Mouse (Mus musculus): ENCODE measurements at regions not wholly inside any gene's neighbourhood (a gene's known extent, or its start where the extent isn't known, plus 50 kb on each side); places are given as distances from the start of the nearest gene placed in this dataset.

- DNase-seq (ENCODE audit: low spot score in 2 of 2) = no peak
These were observed 287.0 kb downstream of the Tns3 start for GRCm38 (mm10) chr11:8377301-8377700.

GRCm38 (mm10) chr11:8365545-8365944 is 298.8 kb downstream of the Tns3 start:
- no peak for DNase-seq (ENCODE audit: low spot score in 2 of 2)

- DNase-seq (ENCODE audit: low spot score in 2 of 2) = no peak
These were observed 299.5 kb downstream of the Tns3 start for GRCm38 (mm10) chr11:8364703-8365433.

DNA sequence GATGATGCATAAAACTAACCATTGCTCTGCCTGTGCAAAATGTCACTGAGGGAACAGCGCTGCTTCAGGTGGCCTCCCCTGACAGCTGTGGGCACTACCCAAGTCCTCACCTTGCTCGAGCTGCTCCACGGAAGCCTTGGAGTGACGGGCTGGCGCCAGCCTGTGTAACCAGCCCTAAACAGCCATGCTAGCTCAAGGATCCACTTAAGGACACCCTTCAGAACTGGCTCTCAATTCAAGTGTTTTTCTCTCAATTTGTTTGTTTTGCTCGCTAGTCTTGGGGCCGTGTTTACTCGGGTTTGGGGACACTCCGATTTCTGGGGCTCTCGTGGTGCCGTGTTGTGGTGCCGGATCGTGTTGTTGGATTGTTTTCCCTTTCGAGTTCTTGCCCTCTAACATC is 319.4 kb downstream of the Tns3 start:
- DNase-seq (ENCODE audit: low spot score in 2 of 2) = no peak

DNA sequence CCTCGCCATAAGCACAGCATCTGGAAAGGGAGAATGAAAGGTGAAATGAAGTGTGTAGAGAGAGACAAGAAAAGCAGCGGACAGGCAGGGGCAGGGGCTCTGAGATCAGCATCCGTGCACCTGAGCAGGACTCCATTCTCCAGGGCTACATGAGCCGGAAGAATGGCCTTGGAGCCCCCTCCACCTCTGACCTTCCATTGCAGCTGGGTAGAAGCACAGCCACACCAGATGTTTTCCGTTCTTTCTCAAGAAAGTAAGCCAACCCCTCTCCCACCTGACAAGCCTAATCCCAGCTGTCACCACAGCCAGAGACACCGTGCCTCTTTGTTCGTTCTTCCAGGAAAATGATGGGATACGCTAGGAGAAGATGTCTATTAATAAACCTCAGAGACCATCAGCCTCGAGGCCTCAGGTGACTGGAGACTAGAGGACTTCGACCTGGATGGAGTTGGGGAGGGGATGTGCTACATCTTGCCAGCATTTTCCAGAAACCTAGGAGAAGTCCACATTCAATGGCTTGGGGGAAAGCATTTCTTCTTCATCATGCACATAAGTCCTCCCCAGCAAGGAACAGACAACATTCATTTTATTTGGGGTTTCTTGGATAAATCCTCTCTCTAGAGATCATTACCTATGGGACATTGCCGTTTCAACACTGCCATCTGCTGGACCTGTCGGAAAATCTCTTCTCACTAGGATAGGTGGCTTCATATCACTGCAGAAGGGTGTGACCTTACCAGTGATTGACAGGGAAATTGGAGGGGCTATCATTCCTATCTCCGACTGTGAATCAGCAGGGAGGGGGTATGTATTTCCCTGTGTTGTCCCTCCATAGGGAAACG is 361.8 kb downstream of the Tns3 start:
- peak; percentile 61 to 78 for DNase-seq (ENCODE audit: low spot score in 2 of 2)

DNA sequence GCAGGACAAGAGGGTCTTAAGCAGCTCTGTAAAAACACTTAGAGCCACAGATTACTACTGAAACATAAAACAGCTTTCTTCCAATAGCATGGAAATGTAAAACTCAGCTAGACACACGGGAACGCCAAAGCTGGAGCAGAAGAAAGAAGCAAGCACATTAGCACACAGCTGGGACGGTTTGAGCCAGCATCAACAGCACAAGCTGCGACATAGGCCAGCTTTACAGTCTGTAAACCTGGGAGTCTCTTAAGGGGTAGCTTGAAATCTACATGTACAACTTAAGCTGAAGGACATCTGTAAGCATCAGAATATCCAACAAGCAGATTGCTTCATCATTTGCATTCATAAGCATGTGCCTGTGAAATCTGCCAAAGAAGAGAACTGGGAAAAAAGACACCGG is 366.9 kb downstream of the Tns3 start:
- DNase-seq (ENCODE audit: low spot score in 2 of 2) = peak in 1 of 2 experiments; percentile 20

DNA sequence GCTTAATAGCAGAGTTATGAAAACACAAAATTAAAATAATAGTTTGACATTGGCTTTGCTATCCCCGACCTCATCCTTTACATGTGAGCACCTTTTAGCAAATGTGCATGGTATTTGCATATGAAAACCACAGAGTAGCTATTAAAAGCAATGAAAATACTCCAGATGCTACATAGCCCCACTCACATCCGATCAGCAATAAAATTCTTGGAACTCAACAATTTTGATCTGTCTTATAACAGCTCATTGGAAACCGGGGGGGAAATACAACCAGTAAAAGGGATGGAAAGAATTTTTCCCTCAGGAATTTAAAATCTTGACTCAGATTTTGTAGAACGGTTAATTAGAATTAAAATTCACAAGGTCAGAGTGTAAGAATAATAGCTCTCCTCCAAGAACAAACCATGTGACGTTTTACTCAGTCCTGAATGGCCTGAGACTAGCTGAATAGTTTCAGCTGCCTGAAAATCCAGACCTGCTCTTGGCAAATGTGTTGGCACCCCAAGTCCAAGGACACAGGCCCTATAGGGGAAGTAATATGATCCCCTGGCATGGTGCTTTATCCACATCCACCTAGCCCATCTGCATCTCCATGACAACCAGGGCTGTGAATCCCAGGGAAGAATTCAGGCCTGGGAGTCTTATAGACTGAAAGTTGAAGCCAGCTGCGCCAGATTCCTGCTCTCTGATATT is 370.9 kb downstream of the Tns3 start:
- no peak for DNase-seq (ENCODE audit: low spot score in 2 of 2)

DNA sequence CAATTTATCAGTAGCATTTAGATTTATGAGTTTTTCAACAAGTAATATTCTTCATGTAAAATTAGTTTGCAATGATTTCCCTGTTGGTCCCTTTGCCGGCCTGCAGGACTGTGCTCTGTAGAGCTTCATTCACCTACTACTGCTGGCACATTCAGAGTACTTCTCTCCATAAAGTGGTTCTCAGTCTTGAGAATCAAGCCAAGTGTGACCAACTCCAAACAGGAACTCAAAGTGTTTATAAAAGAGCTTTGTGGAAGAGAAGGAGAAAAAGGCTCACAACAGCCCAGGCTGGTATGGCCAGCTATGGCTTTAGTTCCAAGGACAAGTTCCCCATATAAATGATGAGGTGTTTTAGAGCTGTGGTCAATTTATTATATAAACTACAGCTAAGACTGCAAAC is 379.1 kb downstream of the Tns3 start:
- DNase-seq (ENCODE audit: low spot score in 2 of 2) = no peak

DNA sequence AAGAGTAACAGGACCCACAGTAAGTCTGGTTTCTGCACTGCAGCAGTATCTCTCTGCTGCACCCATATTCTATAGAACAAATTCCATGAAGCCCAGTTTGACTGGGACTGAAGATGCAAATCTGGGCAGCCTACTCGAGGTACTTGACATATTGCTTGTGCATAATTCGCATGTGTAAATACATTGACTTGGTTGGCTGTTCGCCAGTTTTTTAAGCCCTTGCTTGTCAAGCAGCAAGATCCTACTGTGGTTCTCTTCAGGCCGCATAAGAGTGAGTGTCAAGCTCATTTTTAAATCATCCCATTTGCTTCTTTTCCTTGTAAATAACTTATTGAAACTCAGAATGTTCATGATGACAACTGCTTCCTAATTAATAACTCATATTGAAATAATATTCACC is 389.1 kb downstream of the Tns3 start:
- no peak for DNase-seq (ENCODE audit: low spot score in 2 of 2)

GRCm38 (mm10) chr11:8269171-8269570 is 395.2 kb downstream of the Tns3 start:
- no peak for DNase-seq (ENCODE audit: low spot score in 2 of 2)

DNA sequence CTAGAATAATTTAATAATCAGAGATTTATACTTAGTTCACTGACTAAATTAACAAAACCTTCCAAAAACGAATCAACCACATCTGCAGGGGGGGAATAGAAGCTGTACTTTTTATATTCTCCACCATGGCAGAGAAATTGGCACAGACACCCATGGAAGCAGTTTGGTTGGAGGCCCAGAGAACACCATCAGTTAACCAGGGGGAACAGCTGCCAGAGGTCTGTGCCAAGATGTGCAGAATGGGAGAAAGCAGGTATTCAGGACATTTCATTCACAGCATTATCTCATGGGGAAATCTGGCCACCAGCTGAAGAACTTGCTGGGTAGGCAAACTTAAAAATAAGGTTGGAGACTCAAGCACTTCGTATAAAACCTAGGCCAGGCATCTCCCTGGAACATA is 410.3 kb downstream of the Tns3 start:
- DNase-seq (ENCODE audit: low spot score in 2 of 2) = peak; percentile 59 to 60

DNA sequence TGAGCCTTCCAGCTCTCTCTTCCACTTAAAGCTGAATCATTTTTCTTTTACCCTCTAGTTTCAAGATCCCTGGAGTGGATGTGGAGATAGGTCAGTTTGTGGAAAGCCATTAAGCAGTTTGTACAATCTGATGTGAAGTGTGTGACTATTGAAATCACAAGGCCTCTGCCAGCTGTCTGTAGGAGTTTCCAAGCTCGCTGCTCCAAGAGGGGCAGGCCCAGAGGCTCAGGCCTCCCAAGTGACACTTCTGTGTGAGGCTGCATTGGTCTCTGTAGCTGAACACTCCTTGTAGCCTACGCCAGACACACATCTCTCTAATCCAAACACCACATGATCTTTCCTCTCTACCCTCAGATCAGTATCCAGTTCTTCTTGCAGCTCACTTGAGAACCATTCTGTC is 413.0 kb downstream of the Tns3 start:
- DNase-seq (ENCODE audit: low spot score in 2 of 2) = no peak

DNA sequence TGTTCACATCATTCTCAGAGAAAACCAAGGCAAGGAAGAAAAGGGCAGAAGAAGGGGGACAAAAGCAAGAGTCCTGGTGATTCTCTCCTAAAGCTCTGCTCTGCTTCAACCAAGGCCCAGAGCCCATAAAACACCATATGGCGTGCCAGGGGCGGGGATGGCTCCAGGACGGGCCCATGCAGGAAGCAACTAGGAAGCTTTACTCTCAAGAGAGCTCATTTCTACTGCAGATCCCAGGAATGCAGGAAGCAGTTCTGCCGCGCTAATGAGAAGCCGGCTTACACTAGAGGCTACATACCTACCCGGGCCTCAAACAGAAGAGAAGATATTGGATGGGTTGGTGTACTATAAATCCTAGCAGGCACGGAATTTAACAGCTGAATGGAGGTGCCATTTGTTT is 414.9 kb downstream of the Tns3 start:
- DNase-seq (ENCODE audit: low spot score in 2 of 2) = no peak

DNA sequence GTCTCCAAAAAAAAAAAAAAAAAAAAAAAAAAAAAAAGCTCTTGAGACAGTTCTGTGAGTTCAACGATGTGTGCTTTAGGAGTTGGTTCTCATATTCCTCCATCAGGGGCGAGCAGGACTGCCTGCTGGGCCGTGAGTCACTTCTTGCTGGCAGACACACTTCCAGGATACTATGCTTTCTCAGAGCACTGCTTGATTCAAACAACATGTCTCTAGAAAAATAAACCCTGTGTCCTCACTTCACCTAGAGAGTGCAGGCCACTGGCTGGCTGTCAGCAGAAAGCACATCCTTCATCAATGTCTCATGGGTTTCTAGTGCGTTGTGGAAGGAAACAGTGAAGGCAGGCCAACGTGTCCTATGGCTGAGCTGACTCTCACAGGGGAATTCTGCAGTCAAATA is 416.8 kb downstream of the Tns3 start:
- DNase-seq (ENCODE audit: low spot score in 2 of 2) = peak in 1 of 2 experiments; percentile 22

- DNase-seq (ENCODE audit: low spot score in 2 of 2) = no peak
These were observed 417.3 kb downstream of the Tns3 start for GRCm38 (mm10) chr11:8247024-8247423.

GRCm38 (mm10) chr11:8245408-8246003 is 418.8 kb downstream of the Tns3 start:
- no peak for DNase-seq (ENCODE audit: low spot score in 2 of 2)

DNA sequence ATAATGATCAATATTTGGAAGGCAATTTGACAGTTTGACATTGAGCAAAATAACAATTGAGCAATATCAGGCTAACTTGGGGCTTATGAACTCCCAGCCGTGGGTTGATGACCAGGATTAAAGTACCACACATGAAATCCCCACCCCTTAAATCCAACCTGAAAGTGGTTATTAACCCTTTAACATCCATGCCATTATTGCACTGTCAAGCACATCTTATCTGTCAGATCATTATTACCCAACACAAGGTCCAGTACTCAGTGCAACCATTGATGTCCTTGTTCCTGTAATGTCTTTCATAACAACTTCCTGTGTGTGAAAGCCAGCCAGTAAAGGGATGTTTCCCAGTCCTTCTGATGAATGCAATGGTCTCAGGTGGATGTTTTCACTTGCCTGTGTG is 425.8 kb downstream of the Tns3 start:
- no peak for DNase-seq (ENCODE audit: low spot score in 2 of 2)

GRCm38 (mm10) chr11:8237556-8237955 is 426.8 kb downstream of the Tns3 start:
- DNase-seq (ENCODE audit: low spot score in 2 of 2) = no peak

DNA sequence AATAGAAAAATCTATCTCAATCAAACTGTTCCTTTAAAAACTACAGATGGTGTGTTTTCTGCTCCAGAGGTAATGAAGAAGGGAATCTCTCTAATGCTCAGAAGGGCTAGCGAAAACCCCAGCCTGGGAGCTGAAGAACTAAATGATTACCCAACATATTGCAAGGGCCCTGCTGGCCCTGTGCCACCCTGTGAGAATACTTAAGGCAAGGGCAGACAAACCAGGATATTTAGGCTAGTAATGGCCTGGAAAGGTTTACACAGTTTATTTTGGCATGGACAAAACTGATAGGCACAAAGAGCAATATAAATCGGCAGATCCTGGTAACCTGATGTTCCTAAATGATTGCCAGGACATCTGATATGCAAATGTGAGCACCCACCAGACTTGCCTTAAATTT is 428.3 kb downstream of the Tns3 start:
- no peak for DNase-seq (ENCODE audit: low spot score in 2 of 2)

DNA sequence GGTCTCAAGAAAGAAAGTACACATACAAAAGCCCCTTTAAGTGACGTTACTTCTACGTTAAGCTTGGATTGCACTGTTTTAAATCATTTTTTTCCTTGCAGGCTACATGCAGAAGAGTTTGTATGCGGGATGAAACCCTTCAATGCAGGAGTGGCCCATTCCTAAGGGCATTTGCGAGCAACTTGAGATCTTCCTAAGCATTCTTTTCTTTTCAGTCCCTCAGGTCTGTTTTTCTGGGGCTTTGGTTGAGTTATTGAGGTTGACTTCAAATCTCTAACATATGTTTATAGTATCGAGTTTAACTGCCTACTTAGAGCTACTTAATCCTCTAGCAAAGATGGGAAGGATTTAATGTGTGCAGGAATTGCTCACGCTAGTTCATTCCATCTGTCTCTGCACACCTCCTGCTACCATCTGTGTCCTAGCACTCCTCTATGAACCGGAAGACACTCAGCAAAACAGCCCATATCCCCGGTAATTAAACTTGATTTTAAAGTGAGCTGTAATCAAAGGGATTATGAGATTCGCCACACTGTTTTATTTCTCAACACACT is 431.6 kb downstream of the Tns3 start:
- no peak for DNase-seq (ENCODE audit: low spot score in 2 of 2)

DNA sequence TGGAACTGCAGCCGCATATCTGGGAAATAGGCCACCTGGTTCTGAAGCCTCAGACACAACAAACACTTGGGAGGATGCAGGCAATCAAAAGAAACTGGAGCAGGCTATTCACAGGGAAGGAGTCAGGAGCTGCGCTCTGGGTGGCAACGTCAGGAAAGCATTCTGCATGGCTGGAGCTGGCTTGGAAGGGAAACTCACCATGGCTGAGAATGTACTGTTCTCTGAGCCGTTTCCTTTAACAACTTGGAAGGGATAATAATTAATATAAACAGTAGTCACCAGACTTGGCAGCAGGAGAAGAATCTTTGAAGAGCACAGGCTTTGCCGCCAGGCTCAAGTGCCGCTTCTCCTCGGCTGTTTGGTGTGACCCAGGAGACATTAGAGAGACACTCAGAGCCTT is 434.5 kb downstream of the Tns3 start:
- DNase-seq (ENCODE audit: low spot score in 2 of 2) = peak; percentile 37 to 45
